Mouse (Mus musculus): ENCODE results near the gene Gm12166.
"Not testable (repeated sequence)": the region's sequence is repeated elsewhere in the genome, so short reads cannot be mapped to it uniquely, and the experiment has no call there.

Gene Gm12166

DNA sequence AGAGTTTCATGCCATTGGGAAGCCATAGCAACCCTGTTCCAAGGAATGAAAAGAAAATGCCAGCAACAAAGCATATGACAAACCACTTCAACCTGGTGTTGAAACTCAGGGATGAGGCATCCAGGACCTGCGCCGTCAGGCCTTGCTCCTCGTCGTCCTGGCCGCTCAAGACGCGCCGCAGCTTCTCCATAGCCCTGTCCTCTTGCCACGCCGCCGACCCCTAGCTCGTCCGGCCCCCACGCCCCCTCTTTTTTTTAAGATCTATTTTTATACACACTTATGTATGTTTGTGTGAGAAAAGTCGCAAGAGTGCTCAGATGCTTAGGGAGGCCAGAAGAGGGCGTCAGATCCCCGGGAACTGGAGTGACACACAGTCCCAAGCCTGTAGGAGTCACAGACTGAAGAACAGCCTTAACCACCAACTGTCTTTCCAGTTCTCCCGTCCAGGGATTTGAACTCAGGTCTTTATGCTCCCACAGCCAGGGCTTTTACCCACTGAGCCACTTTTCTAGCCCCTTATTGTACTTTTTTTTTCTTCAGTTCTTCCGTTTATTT, at the start of gene Gm12166:
Gene Gm12166, minus strand, starts transcription at position 217 of the 555 bp plus-strand sequence.
- not testable (repeated sequence) for DNase-seq (ENCODE audit: low read depth, low spot score)

DNA sequence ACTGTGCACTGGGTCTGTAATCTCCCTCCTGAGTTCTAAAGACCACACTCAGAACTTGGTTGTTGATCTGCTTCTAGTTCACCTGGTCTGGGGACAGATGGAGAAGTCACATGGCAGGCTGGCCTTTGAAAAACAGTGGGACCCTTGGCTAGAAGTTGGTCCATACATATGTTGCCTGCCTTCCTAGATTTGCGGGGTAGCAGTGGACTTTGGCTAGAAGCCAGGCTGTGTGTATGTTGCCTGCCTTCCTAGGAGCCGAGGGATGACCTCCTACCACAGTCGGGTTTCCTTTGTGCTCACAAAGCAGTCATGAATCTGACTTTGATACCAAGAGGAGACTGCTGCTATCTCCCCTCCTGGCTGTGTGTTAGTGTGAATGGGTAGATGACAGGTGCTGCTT, 44.9 kb upstream of the Gm12166 start:
- no peak for DNase-seq (ENCODE audit: low read depth, low spot score)

DNA sequence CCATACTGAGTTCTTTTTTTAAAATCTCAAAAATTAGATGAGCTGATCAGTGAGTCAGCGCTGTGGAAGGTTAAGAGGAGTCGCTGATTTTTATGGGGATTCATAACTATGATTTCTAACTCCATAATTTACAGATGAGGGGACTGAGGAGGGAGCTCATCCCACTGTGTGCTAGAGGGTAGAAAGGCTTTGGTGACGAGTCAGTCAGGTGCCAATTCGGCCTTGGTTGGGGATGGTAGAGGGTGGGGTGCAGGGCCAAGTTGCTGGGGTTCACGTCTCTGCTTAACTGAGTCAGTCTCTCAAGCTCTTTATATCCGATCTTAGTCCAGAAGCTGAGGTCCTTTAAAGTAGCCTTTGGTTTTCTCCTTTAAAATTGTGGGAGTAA, 44.1 kb upstream of the Gm12166 start:
- DNase-seq (ENCODE audit: low read depth, low spot score), result no peak

DNA sequence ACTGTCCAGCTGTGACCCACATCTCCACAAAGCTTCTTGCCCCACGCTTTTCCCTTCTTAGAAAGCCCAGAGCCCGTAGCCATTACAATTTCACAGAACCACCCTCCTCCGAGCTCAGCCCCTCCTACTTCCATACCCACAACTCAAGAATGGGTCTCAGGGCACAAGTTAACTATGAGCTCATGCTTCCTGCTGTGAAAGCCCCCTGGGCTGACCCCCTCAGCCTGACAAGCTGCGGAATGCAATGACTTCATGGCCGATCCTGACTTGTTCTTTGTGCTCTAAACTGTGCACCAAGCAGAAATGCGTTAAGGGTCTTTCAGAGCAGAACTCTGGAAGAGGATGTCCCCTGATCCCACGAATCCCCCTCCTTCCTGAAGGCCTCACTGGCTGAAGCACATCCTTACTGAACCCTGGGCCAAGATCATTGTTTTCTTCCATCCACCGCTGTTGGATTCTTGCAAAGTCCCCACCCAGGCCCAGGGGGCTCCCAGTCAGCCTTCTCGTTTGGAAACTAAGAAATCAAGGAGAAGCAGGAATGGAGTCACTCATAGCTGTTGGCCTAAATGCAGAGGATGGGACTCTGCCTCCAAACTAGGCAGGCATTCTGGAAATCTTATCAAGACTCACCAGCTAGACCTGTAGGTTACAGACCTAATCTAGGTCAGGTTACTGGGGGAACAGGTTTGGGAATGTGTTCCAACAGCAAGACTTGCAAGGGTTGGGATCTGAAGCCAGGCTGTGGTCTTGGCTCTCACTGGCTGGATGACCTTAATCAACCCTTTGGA, 43.5 kb upstream of the Gm12166 start:
- no peak for DNase-seq (ENCODE audit: low read depth, low spot score)

DNA sequence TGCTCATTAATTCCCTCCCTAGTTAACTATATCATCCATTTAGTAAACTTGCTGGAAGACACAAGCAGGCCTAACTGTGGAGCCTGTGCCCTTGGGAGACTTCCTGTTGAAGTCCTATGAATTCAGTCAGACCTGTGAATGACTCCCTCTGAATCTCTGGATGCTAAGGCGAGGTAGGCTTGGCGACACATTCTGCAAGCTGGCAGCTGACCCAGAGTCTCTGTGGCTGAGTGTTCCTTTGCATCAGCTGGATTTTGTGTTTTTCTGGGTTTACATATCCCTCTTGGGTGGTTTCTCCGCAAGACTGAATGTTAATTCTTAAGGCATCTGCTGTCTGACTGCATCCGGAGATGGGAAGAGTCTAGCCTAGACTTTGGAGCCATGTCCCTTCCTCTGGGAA, 40.0 kb upstream of the Gm12166 start:
- no peak for DNase-seq (ENCODE audit: low read depth, low spot score)

DNA sequence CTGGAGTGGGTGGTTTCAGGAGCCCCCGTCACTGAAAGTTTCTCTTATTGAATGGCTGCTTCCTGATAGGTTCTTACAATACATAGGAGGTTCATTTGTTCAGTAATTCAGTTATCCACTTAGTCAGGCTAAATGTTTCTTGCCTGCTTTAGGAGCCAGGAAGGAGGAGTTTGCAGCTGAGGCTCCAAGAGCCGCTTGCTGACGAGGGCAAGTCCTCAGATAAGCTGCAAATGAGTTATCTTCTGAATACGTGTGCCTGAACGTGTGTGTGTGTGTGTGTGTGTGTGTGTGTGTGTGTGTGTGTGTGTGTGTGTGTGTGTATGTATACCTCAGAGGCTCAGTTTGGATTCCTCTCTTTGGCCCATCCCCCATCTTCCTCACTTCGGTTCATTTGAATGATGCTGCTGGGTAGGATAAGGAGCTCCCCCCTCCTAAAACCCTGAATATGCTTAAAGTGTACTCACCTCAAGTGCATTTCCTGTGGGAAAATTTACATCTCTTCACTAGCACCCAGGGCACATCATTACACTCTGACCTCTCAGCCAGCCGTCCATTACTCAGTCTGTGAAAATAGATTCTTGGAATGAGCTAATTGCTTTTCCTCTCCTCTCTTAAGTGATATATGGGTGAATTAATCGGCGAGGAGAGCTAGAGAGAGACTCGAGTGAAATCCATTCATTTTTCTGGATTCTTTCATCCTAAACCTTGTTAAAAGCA, 39.0 kb upstream of the Gm12166 start:
- no peak for DNase-seq (ENCODE audit: low read depth, low spot score)

DNA sequence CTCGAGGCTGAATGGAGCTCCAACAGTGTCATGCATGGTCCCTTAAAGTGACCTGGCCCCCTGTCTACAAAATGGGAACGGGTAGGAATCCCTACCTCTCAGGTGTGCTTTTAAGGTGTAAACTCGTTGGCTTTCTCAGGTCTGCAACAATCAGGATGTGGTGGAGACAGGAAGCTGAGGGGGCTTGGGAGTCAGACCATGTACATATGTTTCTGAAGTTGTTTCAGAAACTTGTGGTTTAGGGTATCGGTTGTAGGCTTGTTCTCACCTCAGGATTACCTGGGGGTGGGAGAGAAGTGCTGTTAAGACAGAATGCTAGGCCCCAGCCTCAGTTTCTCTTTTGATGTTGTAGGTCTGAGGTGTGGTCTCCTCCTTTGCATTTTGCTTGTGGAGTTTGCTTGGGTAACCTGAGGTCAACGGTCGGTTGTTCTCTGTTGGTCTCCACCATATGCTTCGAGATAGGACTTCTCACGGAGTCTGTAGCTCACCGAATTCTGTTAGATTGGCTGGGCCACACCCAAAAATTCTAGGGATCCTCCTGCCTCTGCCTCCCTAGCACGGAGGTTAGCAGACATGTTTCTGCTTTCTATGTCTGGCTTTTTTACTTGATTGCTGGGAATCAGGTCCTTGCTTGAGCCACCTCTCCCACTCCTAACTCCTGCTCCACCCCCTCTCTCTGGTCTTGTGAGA, 38.1 kb upstream of the Gm12166 start:
- no peak for DNase-seq (ENCODE audit: low read depth, low spot score)

DNA sequence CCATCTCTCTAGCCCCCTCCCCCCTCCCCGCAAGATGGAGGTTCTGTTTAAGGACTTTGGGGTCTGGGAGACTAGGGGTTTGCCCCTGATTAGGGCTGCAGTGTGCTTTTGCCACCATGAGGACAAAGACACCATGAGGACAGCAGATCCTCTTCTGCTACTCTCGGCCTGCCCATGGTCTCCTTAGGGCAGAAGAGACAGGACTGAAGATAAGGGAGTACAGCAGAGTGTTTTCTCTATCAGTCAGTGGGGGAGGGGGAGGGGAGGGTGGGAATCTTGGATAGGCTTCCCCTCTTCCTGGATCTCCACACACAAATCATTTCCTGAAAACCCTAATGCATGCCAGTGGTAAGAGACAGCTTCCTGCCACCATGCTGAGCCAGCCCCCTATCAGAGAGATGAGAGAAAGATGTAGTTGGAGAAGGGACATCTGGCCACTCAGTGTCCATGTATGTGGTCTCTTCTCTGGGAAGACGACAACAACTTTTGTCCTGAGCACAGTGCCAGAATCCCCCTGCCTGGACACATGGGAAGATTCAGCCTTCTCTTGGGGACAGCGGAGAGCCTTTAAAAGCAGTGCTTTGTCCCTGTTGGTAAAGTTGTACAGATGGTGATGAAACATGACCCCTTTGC, 37.1 kb upstream of the Gm12166 start:
- DNase-seq (ENCODE audit: low read depth, low spot score), result no peak

DNA sequence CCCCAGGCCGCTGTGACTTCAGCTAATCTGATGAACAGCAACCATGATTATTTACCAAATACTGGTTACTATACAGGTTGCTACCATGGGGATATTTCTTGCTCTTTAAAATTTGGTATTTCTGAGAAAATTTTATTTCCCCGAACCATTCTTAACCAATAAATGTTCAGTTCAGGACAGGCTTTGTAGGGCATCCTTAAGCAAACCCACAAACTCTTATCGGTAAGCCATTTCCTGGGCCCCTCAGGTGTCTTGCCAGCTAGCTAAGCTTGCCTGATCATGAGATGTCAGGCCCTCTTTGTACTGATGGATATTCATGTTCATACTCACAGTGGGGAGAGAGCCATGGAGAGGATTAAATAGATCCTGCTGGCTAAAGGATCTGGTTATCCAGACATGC, 34.3 kb upstream of the Gm12166 start:
- DNase-seq (ENCODE audit: low read depth, low spot score), result no peak

DNA sequence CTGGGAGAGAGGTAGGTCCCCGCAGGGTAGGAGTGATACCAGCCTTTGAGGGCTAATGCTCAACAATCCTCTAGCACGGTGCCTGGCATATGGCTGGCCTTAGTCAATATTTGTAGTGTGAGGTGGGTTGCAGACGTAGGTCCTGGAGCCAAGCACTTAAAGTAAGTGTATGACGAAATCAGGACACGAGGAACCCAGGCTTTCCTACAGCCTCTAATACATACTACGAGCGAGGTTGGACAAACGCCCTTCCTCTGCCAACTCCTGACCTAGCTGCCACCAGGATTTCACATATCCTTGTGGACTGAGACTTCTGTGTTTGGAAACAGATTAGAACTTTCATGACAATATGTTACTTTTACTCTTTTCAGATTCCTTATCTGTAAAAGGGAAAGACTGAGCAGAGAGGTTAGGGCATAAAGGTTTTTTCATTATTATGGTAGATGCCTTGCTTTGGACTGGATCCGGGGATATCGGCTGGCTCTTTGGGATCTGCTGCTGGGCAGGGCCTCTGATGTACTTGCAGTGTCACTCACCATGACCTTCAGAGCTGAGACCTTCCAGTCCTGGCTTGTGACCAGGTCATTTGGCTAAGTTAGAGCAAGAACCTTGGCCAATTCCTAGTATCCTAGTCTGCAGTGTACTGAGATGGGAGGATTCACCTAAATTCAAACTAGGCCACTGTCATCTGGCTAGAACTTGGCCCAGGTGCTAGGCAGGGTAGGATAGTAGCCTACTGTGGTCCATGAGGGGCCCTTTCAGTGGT, 33.5 kb upstream of the Gm12166 start:
- no peak for DNase-seq (ENCODE audit: low read depth, low spot score)

DNA sequence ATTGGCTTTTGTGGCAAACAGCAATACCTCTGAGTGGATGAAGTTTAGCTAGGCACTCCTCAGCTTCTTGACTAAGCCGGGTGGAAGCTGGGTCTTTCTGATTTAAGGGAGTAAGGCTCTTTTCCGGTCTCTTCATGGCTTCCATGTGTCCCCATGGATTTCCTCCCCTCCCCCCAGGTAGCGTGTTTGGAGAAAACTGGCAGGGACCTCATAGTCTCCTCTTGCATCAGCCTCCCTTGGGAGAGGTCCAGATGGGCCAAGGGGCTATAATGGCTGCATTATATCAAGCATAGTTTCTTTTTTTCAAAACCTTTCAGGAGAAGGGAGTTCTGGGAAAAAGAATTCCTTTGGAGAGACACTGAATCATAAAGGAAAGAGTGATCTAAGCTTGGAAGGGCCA, 32.4 kb upstream of the Gm12166 start:
- no peak for DNase-seq (ENCODE audit: low read depth, low spot score)

DNA sequence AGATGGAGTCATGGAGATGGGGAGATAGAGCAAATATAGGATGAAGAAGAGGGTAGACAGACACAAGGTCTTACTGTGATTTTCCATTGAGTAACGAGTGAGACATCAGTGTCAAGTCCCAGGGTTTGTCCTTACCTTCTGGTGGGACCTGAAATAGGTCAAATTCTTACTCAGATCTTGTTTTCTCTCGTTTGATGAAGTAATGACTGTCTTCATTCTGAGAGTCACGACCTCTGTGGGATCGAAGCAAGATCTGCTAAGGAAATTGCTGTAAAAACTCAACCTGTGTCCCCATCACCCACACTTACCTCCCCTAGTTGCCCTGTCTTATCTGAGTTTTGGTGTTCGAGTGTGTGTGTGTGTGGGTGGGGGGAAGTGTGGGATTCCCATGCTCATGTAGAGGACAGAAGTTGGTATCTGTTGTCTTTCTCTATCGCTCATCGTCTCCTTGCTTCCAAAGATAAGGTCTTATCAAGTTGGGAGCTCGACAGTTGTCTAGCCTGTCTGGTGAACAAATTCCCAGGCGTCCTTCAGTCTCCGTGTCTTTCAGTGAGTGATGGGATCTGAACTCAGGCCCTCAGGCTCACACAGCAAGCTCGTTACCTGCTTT, 31.8 kb upstream of the Gm12166 start:
- no peak for DNase-seq (ENCODE audit: low read depth, low spot score)

DNA sequence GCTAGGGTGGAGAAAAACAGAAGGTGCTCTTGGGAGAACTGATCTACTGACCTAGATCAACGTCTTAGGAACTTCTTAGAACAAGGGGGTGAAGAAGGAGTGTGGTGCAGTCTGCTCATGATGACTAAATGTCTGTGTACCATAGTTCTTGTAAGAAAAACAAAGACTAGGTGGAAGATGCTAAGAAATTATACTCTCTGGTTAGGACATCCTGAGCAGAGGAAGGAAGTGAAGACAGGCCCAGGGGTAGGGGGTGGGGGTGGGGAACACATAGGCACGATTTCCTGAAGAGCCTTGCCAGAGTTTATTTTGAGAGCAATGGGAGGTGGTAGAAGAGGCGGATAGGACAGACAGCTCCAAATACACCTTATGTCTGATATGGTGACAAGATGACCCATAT, 31.3 kb upstream of the Gm12166 start:
- DNase-seq (ENCODE audit: low read depth, low spot score), result no peak

DNA sequence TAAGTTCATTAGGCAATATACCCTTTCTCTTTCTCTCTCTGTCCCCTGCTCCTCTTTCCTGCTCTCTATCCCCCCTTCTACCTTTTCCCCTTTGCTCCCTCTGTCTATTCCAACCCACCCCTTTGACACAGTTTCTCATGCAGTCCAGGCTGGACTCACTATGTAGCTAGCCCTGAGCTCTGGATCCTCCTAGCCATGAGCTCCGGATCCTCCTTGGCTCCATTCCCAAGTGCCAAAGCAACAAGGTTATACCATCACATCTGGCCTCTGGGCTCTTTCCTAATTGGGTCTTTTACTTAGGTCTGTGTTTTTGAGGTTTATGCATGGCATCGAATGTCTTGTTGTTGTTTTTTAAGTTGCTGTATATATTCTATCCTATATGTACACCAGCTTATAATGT, 29.0 kb upstream of the Gm12166 start:
- DNase-seq (ENCODE audit: low read depth, low spot score), result no peak

DNA sequence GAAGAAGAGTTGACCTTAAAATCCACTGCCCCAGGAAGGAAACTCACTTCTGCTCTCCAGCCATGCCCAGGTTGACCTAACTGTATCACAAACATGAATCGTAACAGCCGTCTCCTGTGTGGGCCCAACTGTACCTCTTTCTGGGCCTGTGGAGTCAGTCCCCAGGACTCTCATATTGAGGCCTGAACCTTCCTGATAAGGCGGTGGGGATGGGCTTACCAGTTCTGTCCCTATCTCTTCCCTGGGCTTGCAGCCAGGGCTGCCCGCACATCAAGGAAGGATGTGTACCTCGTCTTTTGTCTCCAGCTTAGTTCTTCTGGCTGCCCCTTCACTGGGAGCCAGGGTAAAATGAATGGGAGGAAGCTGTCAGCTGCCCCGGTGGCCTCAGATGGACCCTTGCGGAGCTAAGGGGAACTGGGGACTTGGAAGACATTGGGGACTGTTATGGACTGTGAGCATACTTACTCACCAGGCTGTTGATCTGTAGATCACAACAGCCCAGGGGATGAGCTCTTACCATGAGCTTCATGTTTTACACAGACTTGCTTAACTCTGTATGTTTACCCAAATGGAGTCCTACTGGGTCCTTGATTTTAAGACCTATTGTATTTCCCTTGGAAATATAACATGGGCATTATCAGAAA, 25.7 kb upstream of the Gm12166 start:
- DNase-seq (ENCODE audit: low read depth, low spot score), result no peak

DNA sequence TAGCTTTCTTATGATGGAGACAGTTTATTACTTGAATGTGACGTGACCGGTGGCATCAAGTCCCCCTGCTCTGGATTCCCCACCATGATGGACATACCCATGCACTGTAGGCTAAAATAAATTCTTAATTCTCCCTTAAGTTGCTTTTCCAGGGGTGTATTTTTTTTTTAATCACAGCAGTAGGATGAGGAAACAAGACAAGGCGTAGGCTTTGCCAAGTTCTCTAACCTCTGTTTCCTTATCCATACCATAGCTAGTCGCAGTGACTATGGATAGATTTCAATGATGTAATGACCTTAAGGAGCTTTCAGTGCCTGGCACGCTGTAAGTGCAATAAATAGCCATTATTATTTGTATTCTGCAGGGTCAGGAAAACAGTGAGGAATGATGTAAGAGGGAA, 25.2 kb upstream of the Gm12166 start:
- DNase-seq (ENCODE audit: low read depth, low spot score), result no peak

DNA sequence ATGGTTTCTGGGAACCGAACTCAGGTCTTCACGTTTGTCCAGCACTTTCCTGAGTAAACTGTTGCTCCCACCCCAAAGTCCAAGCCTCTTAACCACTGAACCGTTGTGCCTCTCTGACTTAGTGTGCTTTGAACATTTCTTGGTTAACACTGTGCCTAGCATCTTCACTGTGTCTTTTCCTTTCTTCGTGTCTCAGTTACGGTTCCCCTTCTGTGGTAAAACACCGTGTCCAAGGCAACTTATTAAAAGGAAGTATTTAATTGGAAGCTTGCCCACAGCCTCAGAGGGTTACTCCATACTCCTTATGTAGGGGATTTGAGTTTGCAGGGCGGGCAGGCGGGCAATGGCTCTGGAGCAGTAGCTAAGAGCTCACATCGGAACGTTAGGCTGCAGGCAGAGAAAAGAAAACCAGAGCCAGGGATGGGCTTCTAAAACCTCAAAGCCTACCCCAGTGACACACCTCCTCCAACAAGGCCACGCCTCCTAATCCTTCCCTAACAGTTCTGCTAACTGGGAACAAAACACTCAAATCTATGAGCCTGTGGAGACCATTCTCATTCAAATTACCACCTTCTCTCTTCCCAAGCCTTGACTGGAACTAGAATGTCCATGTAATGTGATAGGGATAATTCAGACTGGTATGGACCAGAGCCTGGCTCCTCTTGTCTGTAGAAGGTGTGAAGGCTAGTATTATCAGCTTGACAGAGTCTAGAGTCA, 24.5 kb upstream of the Gm12166 start:
- no peak for DNase-seq (ENCODE audit: low read depth, low spot score)

DNA sequence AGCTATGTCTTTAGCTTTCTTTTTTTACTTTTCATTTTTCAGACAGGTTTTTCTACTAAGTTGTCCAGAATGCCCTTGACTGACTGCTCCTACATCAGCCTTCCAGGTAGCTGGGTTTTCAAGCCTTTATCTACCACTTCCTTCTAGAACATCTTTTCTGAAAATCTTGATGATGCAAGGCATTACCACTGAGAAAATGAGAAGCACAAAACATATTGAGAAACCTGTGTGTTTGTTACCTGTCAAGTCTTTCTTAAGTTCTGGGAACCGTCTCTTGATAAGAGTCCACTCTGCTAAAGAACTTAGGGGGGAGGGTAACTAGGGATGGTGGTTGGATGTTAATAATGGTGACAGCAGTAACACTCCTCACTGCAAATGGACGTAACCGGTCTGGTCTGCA, 23.4 kb upstream of the Gm12166 start:
- no peak for DNase-seq (ENCODE audit: low read depth, low spot score)

DNA sequence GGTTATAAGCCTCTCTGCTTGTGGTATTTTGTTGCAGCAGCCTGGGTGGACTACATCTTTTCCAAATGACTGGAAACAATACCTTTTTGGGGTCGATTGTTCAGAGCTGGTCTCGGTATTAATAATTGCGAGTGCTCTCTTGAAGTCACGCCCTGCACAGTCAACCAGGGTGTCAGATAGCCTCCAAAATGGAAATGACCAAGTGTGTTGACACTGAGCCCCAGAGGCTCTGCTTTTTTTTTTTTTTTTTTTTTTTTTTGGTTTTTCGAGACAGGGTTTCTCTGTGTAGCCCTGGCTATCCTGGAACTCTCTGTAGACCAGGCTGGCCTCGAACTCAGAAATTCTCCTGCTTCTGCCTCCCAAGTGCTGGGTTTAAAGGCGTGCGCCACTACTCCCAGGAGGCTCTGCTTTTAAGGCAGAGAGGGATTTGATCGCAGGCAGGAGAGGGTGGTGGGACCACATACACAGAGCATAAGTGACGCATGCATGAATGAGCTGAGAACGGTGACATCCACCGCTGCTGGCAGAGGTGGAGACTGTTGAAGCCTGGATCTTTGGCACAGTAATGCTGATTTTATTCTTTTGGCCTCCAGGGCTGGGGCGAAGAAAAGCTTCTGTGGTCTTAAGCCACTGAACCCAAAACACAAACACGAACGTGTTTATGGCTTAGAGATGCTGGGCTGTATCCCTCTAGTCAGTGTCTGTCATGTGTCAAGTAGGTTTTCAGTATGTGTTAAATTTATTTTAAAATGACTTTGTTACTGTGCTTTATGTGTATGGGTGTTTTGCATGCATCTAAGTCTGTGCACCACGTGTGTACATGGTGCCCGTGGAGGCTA, 21.9 kb upstream of the Gm12166 start:
- no peak for DNase-seq (ENCODE audit: low read depth, low spot score)
